Mouse (Mus musculus) retina, postnatal 1 day (tissue): Measurements from ENCODE around the gene Mag.

Experiments used
- DNase-seq: peaks from one replicate; pipeline ENCODE4 v3.0.0-alpha.2; 2012

Mag gene

DNA sequence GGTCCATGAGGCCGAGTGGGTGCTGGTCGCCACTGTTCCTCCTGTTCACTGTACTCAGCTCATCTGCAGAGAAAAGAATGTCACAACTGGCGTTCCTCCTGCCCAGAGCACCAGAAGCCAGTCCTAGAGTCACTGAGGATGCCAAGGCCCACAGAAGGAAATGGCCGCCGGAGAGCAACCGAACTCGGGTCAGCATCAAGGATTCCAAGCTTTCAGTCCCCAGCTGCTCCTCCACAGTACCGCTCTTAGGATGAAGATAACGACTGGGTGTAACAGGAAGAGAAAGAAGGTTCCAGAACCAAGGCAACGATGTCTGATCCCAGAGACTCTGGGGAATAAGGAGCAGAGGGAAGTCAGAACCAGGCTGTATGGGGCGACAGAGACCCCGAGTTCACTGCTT lies 53.2 kb downstream of the Mag start, which contains the start of gene Ffar1:
TSS of gene Ffar1 (minus strand) at position 101 of the 400 bp plus-strand sequence.
- DNase-seq, result no peak

DNA sequence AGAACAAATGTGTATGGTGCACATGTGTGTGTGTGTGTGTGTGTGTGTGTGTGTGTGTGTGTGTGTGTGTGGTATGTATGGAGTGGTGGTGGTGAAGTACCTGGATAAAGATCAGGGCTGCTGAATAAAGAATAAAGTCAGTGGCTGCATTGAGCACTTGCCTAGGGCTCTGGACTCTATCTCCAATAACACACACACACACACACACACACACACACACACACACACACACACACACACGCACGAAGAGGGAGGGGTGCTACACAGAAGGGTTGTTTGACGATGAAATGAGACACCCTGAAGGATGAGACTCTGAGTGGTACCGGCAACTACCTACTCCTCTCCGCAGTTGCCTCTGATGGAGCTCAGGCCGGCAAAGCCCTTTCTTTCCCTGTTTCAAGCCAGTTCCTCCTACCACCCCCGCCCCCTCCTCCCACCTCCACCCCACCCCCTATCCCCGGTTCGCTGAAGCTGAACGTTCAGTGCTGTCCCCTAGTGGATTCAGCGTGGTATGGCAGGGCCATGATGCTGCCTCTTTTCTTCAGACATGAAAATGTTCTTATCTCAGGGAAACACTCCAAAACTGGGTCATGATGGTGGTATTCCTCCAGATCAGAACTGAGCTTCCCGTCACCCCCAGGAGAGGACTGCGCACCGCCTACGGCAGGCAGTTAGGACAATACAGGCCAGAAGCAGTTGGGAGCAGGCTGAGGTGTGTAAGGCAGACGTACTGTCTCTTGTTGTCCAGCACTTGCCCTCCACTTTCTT lies 54.9 kb downstream of the Mag start:
- DNase-seq, result peak; percentile 87

DNA sequence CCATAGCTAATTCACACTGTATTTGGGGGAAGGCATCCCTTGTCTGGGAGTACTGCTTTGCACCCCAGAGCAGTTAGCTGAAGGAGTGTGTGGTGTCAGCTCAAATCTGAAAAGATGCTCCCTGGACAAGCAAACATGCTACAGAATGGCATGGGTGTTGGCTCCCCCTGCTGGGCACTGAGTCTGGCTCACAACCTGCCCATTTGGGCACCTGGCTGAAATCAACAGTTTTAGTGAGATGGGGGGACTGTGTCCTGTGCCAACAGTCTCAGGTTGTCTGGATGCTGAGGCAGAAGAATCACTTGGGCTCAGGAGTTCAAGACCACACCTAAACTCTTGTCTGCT lies 55.4 kb downstream of the Mag start:
- DNase-seq, result peak; percentile 76

DNA sequence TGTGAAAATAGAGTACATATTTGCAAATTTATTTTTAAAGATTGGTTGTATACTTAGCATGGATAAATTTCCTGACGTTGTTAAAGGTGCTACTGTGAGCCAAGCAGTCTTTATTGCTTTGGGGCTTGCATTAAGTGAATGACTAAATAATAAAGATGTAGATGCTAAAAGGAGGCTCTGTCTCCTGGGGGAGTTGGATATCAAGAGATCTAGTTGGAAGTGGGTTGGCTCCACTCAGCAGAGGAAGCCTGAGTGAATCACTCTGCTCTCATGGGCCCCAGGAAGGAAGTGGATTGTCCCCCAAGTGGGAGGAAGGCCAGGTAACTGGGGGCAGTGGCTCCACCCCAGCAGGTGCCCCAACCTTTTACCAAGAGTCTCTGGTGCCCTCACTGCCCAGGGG lies 56.9 kb downstream of the Mag start:
- no peak for DNase-seq

DNA sequence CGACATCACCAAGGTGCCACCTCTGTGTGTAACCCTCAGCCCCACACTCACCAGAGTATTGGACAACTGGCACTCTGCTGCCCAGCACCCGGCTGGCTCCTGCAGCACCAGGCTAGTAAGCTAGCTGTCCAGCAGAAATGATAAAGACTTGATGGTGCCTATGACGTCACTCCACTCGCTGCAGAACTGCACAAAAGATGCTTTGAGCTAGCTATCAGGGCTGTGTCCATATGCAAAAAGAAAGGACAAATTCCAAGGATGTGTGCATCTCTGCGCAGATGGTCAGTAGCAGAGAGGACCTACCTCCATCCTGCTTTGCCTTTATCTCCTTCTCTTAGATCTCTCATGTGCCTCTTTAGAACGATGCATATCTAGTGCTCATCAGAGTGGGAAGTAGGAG lies 58.6 kb downstream of the Mag start, which contains the start of gene Ffar3:
TSS of gene Ffar3 (minus strand) at position 101 of the 400 bp plus-strand sequence.
- DNase-seq, result no peak

DNA sequence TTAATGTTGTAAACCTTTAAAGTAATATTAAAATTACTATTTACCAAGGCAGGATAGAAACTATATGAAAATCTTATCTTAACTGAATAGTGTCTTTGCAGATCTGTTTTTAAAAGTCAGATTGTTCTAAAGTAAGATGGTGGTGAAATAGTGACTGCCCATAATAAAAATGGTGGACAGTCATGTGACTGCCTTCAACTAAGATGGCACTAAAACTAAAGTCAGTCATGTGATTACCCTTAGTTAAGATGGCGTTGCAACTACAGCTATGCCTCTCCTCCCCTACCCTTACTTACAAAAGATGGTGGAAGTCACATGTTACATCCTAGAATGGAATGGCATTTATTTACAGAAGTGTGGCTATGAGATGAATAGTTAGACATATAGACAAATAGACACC lies 63.3 kb downstream of the Mag start:
- DNase-seq, result no peak
